Mouse (Mus musculus) liver, embryonic 12.5 days (tissue): ENCODE measurements around the gene Runx1. TPM values are rescaled to one million over a fixed set of nuclear protein-coding genes. Genes with fewer than 3 reads are reported as not detected.

ENCODE experiments used
- ATAC-seq: fragments of 200-750 bp; cut with Nextera tagmentation; 2 replicates; pipeline ENCODE4 v1.8.0; 2017; ENCODE audit warnings: moderate number of reproducible peaks, mild to moderate bottlenecking, moderate library complexity
- H3K27ac ChIP-seq: fragments of 300-500 bp; sonication (generic); 2 replicates; pipeline ENCODE4 v1.5.1; 2016; ENCODE audit warnings: mild to moderate bottlenecking
- H3K27me3 ChIP-seq: fragments of 300-500 bp; sonication (generic); replicated peaks from 2 replicates; pipeline ENCODE4 v1.6.1; 2016; ENCODE audit warnings: mild to moderate bottlenecking, moderate library complexity
- H3K36me3 ChIP-seq: fragments of 300-500 bp; sonication (generic); 2 replicates; pipeline ENCODE4 v1.6.1; 2016; ENCODE audit warnings: mild to moderate bottlenecking, moderate library complexity
- H3K4me1 ChIP-seq: fragments of 300-500 bp; sonication (generic); 2 replicates; pipeline ENCODE4 v1.6.1; 2016
- H3K4me2 ChIP-seq: fragments of 300-500 bp; sonication (generic); 2 replicates; pipeline ENCODE4 v1.6.1; 2016; ENCODE audit warnings: mild to moderate bottlenecking, moderate library complexity
- H3K4me3 ChIP-seq: fragments of 300-500 bp; sonication (generic); 2 replicates; pipeline ENCODE4 v1.5.1; 2016; ENCODE audit warnings: mild to moderate bottlenecking, moderate library complexity
- H3K9ac ChIP-seq: fragments of 300-500 bp; sonication (generic); 2 replicates; pipeline ENCODE4 v1.6.1; 2016; ENCODE audit warnings: mild to moderate bottlenecking, moderate library complexity
- H3K9me3 ChIP-seq: fragments of 300-500 bp; sonication (generic); replicated peaks from 2 replicates; pipeline ENCODE4 v1.6.1; 2016; ENCODE audit warnings: mild to moderate bottlenecking, moderate library complexity
- WGBS: fragments of 180-500 bp; shearing (Covaris S2); methylation state at CpG from one replicate; pipeline ENCODE4 v1.1.7; 2016; ENCODE audit not compliant: insufficient replicate concordance; 5-methylcytosine and 5-hydroxymethylcytosine counted together
- polyA plus RNA-seq: library from polyadenylated mRNA; unstranded; fragments of >200 nt; fragmentation: Nextera tagmentation; extraction: Ambion mirVana; gene quantifications from 2 replicates; pipeline ENCODE4 v1.2.1, GENCODE M21; 2016

Gene Runx1
- polyA plus RNA-seq, 1 experiment from 2014 or later: 11.7 TPM

DNA sequence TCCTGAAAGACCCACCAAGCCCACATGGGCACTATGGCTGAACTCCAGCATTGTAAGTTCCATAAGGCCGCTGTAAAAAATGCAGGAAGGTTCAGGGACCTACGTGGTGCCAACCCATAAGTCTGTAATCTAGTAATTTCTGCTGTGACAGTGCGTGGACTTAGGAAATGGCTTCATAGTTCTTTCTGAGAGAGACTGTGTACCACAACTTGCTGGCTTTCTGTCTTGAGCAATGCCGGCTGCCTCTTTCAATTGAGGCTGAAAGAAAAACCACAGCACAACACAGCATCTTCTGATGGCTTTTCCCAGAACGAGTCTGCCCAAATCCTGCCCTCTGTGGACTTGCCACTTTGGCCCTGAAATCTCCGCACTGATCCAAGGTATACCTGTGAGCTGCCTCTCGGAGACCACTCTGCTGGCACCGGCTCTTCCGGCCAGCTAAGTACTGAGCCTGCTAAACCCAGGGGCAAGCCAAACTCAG is 1.2 kb downstream of the Runx1 start:
- Histone ChIP-seq H3K4me3 (peak overlapping the region; percentile 70), H3K9me3 (no peaks in the 10 kb centered on the region), H3K36me3 (peaks cover 16% of the 10 kb centered on the region), H3K27ac (peak overlapping the region; percentile 95), H3K27me3 (no peaks in the 10 kb centered on the region; the same call in 1 of the 2 replicates), H3K4me1 (peaks cover 64% of the 10 kb centered on the region), H3K4me2 (peak overlapping the region; percentile 79), H3K9ac (peak overlapping the region; percentile 81)
- no peak for ATAC-seq
- WGBS: 23% methylated on average over 9 of the region's 9 CpGs

DNA sequence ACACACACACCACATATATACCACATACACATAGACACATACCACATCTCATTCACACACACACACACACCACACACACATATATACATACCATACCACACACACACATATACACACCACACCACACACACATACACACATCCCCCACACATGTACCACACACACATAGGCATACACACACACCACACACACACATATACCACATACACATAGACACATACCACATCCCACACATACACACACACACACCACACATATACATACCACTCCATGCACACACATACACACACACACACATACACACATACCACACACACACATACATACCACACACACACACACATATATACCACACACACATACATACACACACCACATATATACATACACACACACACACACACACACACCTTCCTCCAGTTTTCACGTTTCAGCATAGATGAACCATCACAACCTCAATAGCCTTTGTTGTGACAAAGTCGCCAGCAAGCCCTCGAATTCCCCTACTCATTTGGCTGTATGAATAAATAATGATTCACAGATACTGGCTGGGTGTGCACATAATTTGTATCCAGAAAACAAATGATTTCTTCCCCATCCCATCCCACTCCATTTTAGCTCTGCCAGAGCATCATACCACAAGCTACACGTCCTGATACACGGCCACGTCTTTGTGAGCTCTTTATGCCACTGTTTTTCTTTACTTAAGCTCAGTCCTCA is 1.8 kb downstream of the Runx1 start:
- Histone ChIP-seq H3K27me3 (no peaks in the 10 kb centered on the region; the same call in 1 of the 2 replicates), H3K4me2 (peak overlapping the region; percentile 79), H3K9ac (peak overlapping the region; percentile 81), H3K4me1 (peaks cover 70% of the 10 kb centered on the region), H3K4me3 (peak overlapping the region; percentile 70), H3K9me3 (no peaks in the 10 kb centered on the region), H3K36me3 (peaks cover 19% of the 10 kb centered on the region), H3K27ac (peak overlapping the region; percentile 95)
- WGBS: 37% methylated on average over 6 of the region's 6 CpGs
- ATAC-seq: no peak

GRCm38 (mm10) chr16:92823381-92823862 is 2.5 kb downstream of the Runx1 start:
- Histone ChIP-seq H3K9ac (peak overlapping the region; percentile 81), H3K4me3 (peak overlapping the region; percentile 70), H3K27me3 (no peaks in the 10 kb centered on the region), H3K9me3 (no peaks in the 10 kb centered on the region), H3K4me1 (peaks cover 77% of the 10 kb centered on the region), H3K36me3 (peaks cover 19% of the 10 kb centered on the region), H3K4me2 (peak overlapping the region; percentile 79), H3K27ac (peak overlapping the region; percentile 95)
- WGBS: 27% methylated on average over 5 of the region's 5 CpGs
- ATAC-seq: peak; percentile 25; the same call in 1 of the 2 replicates

DNA sequence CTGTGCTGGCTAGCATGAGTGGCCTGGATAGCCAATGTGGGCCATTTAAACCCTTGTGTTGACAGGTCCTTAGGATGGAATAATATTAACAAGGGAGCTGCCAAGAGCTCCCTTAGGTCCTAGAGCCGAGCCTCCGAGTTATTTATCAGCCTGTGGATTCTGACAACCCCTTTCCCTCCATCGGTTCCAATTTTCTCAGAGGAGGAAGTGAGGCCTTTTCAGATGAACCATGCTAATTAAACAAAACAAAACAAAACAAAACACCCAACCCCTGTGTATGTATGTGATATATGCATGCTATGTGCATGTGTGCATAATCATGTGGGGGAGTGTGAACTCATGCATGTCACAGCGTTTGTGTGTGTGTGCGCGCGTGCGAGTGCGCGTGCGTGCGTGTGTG is 3.3 kb downstream of the Runx1 start:
- peak overlapping the region; percentile 95 for H3K27ac ChIP-seq
- H3K36me3 ChIP-seq: peaks cover 23% of the 10 kb centered on the region
- peak overlapping the region; percentile 79 for H3K4me2 ChIP-seq
- peak overlapping the region; percentile 81 for H3K9ac ChIP-seq
- H3K27me3 ChIP-seq: no peaks in the 10 kb centered on the region
- 68% methylated on average over 12 of the region's 12 CpGs for WGBS
- no peaks in the 10 kb centered on the region for H3K9me3 ChIP-seq
- H3K4me3 ChIP-seq: peak overlapping the region; percentile 70
- H3K4me1 ChIP-seq: peaks cover 84% of the 10 kb centered on the region
- ATAC-seq: no peak

DNA sequence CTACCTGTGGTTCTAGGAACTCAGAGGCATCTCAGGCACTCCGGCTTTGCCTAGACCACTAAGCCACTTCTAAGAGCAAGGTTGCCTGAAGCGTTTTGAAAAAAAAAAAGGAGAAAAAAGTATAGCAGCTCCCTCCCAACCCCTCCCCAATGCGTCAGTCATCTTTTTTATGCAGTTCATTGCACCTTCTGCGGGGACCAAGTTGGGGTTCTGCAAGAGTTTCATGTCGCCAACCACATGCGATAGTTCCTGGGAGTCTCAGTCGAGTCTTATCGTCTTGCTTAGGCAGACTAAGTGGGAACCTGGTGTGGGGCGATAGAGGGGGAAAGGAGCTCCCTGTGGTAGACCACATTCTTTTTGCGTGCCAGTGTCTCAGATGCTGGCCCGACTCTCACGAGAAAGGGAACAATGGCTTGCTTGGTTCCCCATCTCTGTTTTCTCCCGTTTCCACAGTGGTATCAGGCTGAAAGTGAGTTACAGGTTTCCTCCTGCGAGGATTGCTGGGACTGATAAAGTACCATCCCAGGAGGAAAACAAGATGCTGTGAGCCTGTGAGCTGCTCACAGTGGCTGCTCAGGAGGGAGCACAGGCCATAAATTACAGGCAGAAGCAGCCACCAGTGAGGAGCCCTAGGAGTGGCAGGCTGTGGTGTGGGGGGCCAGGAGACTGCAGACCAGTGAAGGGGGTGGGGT is 3.9 kb downstream of the Runx1 start:
- Histone ChIP-seq H3K36me3 (peaks cover 29% of the 10 kb centered on the region), H3K27me3 (no peaks in the 10 kb centered on the region), H3K9ac (peak overlapping the region; percentile 81), H3K9me3 (no peaks in the 10 kb centered on the region), H3K27ac (peak overlapping the region; percentile 95), H3K4me3 (peak overlapping the region; percentile 70), H3K4me2 (peak overlapping the region; percentile 79), H3K4me1 (peaks cover 87% of the 10 kb centered on the region)
- WGBS: 8% methylated on average over 14 of the region's 14 CpGs
- peak; percentile 79 for ATAC-seq

GRCm38 (mm10) chr16:92821596-92821937 is 4.4 kb downstream of the Runx1 start:
- Histone ChIP-seq H3K27ac (peak overlapping the region; percentile 95), H3K36me3 (peaks cover 33% of the 10 kb centered on the region), H3K9ac (peak overlapping the region; percentile 81), H3K4me2 (peak overlapping the region; percentile 79), H3K27me3 (no peaks in the 10 kb centered on the region), H3K9me3 (no peaks in the 10 kb centered on the region), H3K4me1 (peaks cover 87% of the 10 kb centered on the region), H3K4me3 (peak overlapping the region; percentile 70)
- 15% methylated on average over 5 of the region's 5 CpGs for WGBS
- ATAC-seq: no peak

DNA sequence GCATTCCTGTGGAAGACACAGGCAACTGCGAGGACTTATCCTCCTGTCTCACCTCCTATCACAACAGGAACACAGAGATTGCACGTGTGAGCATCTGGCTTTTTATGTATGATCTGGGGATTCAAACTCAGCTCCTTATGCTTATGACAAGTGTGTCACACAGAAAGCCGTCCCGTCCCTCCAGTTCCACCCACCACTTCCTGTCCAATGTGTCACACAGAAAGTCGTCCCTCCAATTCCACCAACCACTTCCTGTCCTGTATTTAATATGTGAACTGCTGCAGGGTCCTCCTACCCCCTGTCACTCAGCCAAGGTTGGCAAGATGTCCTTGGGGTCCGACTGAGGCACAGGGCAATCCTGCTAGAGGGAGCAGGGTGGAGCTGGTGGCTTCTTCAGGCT is 5.5 kb downstream of the Runx1 start:
- H3K9me3 ChIP-seq: no peaks in the 10 kb centered on the region
- no peak overlapping the region for H3K9ac ChIP-seq
- no peak overlapping the region for H3K4me3 ChIP-seq
- peaks cover 92% of the 10 kb centered on the region for H3K4me1 ChIP-seq
- H3K4me2 ChIP-seq: peak overlapping the region; percentile 51
- WGBS: 61% methylated on average over 6 of the region's 6 CpGs
- no peak for ATAC-seq
- H3K27ac ChIP-seq: peak overlapping the region; percentile 95
- no peaks in the 10 kb centered on the region for H3K27me3 ChIP-seq
- peaks cover 37% of the 10 kb centered on the region for H3K36me3 ChIP-seq

GRCm38 (mm10) chr16:92818480-92819269 is 7.3 kb downstream of the Runx1 start:
- Histone ChIP-seq H3K9ac (0 out of 2 replicates have a peak overlapping the region, but pooled peaks have one; percentile 17), H3K9me3 (no peaks in the 10 kb centered on the region), H3K27ac (peak overlapping the region; percentile 95), H3K4me2 (peak overlapping the region; percentile 51), H3K4me1 (peaks cover 98% of the 10 kb centered on the region), H3K27me3 (no peaks in the 10 kb centered on the region), H3K36me3 (peaks cover 37% of the 10 kb centered on the region), H3K4me3 (no peak overlapping the region; the same call in 1 of the 2 replicates)
- WGBS: 20% methylated on average over 8 of the region's 8 CpGs
- peak; percentile 69 for ATAC-seq

GRCm38 (mm10) chr16:92816092-92816491 is 9.9 kb downstream of the Runx1 start:
- Histone ChIP-seq H3K27ac (peak overlapping the region; percentile 0; the same call in 1 of the 2 replicates), H3K36me3 (peaks cover 40% of the 10 kb centered on the region), H3K9me3 (no peaks in the 10 kb centered on the region), H3K4me1 (peaks cover 98% of the 10 kb centered on the region), H3K4me3 (no peak overlapping the region), H3K9ac (no peak overlapping the region), H3K27me3 (no peaks in the 10 kb centered on the region), H3K4me2 (no peak overlapping the region)
- no peak for ATAC-seq
- WGBS: 72% methylated on average over 7 of the region's 7 CpGs

GRCm38 (mm10) chr16:92815195-92815527 is 10.8 kb downstream of the Runx1 start:
- H3K36me3 ChIP-seq: peaks cover 36% of the 10 kb centered on the region
- no peak overlapping the region for H3K9ac ChIP-seq
- peak overlapping the region; percentile 45; the same call in 1 of the 2 replicates for H3K27ac ChIP-seq
- no peak overlapping the region for H3K4me3 ChIP-seq
- no peak for ATAC-seq
- no peaks in the 10 kb centered on the region for H3K27me3 ChIP-seq
- no peak overlapping the region for H3K4me2 ChIP-seq
- 80% methylated on average over 2 of the region's 2 CpGs for WGBS
- no peaks in the 10 kb centered on the region for H3K9me3 ChIP-seq
- peaks cover 98% of the 10 kb centered on the region for H3K4me1 ChIP-seq

GRCm38 (mm10) chr16:92814366-92815194 is 11.4 kb downstream of the Runx1 start:
- Histone ChIP-seq H3K9me3 (no peaks in the 10 kb centered on the region), H3K4me3 (no peak overlapping the region), H3K9ac (no peak overlapping the region), H3K4me2 (no peak overlapping the region), H3K36me3 (peaks cover 30% of the 10 kb centered on the region), H3K27me3 (no peaks in the 10 kb centered on the region), H3K4me1 (peaks cover 98% of the 10 kb centered on the region), H3K27ac (peak overlapping the region; percentile 45)
- 49% methylated on average over 5 of the region's 5 CpGs for WGBS
- ATAC-seq: no peak
